Mouse (Mus musculus) left cerebral cortex, adult 9 months (tissue): ENCODE measurements around the gene Tns1.

Experiments used
- DNase-seq, 2 experiments: peaks; one replicate each; pipeline ENCODE4 v3.0.0; 2022; ENCODE audit warnings: low spot score in 2 of 2

The Tns1 gene

DNA sequence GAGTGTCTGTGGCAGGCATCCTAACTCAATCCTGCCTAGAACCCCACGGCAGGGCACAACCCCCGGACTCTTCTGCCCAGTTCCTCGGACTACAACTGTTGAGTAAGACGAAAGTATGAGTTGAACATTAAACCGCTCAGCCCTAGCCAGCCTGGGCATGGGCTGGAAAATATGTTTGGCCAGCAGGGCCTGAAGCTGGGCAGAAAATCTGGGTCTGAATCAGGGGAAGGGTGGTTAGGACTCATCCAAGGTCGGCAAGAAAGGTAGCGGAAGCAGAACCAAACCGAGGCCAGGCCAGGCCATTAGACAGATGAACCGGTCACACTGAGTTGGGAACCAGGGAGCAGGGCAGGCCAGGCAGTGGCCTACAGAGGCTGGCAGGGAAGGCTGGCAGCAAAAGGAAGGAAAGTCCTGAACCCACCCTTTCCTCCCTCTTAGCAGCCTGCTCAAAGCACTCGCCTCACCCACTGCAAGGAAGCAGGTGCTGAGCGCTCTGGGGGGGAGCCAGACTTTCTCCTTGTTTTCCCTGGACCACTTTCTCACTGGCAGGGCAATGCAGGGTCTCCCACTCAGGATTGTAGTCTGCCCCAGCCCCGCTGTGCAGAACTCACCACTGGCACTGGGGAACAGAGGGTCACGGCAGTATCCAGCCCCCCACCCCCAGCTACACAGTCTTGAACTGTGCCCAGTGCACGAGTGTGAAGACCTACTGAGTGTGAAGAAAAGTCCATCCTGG, 110.8 kb downstream of the Tns1 start:
- DNase-seq: no peak

DNA sequence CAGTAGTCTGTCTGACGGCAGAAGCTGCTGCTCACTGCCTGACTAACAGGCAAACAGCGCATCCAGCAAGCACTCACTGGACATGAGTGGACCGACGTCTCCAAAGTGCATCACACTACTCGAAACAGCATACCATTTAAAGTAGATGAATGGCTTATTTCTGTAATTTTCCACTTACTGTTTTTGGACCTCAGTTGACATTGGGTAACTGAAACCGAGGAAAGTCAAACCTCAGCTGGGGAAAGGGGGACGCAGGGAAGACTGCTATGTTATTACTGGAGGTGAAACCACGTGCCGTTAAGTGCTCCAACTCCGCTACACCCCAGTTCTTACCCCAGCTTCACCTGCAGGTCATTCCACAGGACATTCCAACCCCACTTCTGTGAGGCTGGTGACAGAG, 111.5 kb downstream of the Tns1 start:
- DNase-seq: no peak

DNA sequence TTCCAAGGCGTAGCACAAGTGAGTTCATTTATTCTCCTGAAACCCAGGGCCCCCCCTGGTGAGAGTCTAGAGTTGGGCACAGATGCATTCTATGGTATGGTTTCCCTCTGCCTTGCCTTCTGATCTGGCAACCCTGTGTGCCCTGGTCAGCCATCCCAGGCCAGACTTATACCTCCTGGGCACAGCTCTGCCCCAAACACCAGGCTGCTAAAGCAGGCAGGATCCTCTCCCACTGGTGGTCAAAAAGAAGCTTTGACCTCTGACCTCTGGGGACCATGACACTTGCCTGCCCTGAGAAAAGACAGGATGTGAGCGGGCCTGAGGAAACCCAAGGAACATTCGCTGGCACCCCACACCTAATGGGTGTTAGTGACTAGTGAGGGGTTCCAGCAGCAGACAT, 114.8 kb downstream of the Tns1 start:
- DNase-seq: no peak

DNA sequence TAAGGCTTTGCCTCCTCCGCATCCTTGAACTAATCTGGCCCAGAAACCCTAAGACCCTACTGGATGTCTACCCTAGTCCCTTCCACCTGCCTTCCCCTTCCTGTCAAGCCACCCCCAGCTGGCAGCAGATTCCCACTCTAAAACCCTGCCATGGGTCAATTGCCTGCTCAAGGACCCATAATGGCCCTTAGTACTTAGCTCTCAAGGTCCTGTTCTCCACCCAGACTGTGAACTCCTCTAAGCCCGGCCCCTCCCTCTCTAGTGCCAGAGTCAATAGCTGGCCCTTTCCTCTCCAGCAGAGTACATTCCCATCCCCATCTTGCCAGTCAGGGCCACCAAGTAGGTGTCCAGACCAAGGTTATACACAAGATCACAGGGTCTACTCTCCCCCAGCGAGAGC, 115.3 kb downstream of the Tns1 start:
- no peak for DNase-seq

DNA sequence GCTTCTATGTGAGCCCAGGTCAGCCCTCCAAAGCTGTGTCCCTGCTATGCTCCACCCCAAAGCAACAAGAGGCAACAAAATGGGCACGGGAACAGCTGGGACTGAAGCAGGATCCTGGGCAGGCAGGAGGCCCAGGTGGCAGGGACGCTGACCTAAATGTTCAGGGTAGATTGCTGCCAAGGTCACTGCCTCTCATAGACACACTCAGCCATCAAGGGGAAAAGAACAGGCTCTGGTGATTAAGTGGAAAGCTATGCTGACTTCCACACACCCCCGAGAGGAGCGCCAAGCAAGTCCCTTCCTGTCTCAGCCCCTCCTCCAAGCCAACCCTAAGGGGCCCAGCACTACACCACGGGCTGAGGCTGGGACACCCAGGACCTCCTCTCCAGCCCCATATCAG, 115.8 kb downstream of the Tns1 start:
- no peak for DNase-seq

DNA sequence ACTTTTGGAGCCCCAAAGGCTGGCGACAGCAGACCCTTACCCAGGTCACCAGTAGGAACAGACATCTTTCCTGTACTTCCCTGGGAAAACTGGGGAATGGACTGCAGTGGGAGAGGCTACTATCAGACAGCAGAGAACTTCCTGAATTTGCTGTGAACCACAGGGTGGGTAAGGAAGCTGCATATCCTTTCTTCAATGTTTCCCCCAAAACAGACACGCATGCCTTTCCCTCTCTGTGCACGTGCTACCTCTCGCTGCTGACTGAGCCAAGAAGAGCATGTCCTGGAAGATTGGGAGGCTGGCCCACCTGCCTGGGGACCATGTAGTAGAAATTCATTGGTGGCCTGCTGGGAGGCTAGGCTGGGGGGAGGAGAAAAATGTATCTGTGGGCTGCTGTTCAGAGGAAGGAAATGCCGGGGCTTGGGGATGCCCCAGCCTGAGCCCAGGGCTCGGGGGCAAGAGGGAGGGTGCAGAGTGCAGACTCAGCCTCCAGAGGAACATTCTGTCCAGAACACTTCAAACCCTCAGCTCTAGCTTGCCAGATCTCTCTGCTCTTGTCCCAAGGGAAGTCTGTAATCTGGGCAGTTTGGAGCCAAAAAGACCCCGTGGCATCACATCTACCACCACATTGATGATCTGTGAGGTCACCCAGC, 116.7 kb downstream of the Tns1 start:
- DNase-seq: no peak

DNA sequence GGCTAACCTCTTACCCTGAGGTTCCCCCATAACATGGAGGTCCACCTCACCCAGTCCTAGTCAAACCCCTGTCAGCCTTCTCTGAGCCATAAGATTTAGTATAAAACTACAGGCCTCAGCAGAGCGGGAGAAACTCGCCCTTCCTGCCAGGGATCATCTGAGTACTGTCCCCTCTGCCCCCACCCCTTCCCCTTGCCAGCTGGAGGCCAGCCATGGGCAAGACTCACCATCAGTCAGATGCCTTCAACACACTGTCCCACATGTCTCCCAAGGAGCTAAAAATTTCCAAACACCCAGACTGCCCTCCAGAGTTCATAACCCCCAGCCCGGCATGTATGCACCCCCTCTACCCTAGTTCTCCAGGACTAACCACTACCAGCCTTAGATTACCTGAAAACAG, 119.2 kb downstream of the Tns1 start:
- no peak for DNase-seq

DNA sequence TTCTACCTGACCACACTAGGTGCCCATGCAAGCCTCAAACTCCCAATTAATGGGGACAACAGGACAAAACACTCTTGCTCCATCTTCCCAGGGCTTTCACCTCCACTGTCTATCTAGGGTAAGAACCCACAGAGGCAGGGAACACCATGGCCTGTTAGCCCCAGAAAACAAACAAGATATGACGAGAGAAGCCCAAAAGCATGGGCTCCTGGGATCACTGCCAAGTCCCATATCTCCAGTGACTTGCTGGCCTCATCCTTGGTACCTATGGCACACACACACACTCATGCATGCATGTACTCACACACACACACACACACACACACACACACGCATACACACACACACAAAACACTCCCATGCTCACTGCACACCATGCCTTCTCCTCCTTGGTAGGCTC, 120.5 kb downstream of the Tns1 start:
- DNase-seq: no peak

DNA sequence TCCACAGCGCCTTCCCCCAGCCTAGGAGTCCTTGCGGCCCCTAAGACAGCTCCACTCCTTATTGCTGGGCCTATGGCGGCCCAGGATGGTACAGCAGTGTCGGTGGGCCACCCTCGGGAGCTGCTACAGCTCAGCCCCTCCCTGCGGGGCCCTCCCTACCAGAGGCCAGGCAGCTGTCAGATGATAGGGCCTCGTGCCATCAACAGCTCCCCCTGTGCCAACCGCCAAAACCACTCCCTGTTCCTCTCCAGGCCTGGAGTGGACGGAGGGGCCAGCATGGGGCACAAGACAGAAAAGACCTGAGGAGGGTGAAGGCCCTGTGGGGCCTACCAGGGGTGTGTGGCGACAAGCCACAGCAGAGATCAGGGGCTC, 122.8 kb downstream of the Tns1 start:
- no peak for DNase-seq

DNA sequence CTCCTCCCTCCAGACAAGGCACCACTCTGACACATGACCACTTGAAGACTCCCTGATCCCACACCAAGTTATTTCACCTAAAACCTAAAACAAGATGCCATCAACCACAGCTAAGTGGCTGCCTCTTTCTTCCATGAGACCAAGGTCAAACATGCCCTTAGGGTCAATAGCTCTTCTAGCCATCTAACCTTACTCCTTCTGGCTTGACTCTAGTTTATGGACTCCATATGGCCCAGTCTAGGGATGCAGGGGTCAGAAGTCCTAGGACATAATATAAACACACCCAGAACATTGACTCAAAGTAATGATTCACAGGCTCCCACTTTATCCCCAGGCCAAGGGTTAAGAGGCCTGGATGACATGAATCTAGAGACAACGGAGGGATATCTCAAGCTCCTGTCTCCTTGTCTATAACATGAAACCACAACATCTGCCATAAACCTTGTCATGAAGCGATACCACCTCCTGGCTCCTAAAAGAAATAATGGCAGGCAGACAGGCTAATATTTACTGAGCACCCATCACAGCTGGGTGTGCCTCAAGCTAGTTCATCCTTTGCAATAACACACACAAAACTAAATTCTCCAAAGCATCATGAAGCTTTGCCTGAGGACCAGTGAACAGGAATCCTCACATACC, 123.3 kb downstream of the Tns1 start:
- DNase-seq: no peak

DNA sequence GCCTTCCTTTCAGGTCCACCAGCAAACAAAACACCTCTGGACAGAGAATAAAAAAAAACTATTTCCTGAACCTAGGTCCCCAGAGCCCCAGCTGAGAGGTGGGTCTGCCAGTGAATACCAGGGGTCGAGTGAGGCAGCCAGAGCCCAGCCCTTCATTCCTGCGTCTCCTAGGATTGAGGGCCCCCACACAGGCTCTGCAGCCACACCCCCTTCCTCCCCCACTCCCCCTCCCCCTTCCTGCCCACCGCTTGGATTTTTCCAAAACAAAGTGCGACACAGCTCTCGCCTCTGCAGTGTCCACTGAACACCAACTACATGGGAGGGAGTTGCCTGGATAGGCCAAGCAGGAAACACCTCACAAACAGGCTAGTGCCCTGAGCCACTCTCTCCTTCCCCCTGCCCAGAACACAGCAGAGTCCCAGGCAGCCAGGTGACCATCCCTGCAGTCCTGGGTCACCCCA, 124.0 kb downstream of the Tns1 start:
- DNase-seq: no peak

DNA sequence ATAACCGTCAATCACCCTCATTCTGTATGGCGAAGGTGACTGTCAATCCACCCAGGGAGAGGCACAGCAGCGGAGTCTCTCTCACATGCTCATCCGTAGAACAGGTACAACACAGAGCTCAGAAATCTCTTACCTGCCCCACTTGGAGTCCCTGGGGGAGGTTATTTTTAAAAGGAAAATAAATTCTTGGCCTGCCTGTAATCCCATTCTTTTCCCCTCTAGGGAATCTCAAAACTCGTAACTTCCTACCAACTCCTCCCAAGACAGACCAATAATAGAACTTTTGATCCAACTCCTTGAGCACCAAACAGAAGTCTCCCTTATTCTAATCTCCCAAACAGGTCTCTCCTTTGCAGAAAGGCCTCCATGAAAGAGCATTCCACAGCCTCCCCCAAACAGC, 124.7 kb downstream of the Tns1 start:
- DNase-seq: no peak

DNA sequence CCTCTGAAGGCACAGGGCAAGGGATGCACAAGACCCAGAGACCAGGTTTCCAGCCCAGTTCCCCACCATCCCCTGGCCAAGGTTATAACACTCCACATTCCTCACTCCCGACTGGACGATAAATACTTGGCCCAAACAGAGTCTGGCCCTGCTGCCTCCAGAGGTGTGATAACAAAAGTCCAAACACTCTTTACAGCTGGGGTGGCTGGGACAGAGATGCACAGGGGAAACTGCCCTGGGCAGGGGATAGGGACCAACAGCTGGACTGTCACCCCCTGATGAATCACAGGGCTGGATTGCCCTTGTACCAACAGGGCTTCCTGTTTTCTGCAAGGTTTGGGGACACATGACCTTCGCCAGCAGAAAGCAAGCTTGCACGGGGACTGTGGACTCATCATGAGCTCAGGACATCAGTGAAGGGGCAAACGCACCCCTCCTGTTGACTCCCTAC, 125.3 kb downstream of the Tns1 start:
- no peak for DNase-seq

DNA sequence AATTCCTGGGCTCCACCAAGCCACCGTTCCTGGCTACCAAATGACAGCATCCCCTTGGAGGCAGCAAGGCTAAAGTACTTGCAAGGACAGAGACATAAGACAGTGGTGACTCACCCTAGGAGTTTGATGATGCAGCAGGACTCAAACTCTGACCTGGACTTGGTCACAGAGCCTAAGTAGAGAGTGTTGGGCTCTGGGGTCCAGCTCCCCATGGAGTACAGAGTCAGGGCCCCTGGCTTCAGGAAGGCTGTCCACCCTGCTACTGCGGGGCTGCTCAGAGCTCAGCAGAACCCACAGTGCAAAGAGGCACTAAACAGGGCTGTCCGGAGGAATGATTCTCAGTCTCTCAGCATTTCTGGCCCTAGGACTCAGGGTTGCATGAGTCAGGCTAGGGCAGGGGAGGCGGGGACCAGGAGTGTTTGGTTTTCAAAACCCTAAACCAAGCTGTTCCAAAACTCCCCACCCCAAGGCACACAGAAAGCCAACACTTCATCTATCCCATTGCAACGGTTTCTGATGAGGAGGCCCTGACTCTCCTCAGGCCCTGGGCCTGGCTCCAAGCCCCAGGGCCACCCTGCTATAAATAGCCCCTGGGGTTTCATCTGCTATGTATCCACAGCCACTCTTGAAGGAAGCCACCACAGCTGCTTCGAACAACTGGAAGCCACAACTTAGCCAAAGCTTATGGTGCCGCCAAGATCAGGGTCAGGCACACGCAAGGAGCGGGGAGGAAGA, 126.0 kb downstream of the Tns1 start:
- no peak for DNase-seq

DNA sequence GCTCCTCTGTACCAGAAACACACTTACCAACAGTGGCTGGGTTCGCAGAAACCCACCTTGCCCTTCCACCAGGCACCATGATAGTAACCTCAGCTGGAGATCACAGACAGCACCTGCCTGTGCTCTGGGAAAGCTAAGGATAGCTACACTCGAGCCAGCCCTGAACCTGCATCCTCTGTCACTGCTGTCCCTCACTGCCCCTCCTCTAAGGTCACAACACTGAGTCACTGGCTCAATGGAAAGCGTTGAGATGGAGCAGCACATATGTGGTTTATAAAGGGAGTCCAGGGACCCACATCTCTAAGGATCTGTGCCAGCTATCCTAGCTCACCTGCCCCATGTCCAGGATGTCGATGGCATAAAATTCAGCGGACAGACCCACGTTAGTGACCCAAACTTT, 126.9 kb downstream of the Tns1 start:
- no peak for DNase-seq

DNA sequence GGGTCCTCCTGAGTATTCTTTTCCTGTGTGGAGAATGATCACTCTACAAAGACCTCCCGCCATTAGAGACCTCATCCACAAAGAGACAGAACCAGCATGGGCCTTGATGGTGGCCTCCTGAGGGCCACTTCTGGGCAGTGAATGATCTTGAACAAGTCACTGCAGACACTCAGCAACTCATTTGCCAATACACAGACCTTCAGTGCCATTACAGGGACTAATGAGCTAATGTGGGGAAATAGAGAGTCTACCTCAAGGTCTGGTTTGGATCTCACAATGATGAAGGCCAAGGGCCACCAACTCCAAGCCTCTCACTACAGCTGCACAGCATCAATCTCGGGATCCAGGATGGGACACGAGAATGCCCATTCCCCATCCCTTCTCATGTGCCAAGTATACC, 127.6 kb downstream of the Tns1 start:
- DNase-seq: no peak

DNA sequence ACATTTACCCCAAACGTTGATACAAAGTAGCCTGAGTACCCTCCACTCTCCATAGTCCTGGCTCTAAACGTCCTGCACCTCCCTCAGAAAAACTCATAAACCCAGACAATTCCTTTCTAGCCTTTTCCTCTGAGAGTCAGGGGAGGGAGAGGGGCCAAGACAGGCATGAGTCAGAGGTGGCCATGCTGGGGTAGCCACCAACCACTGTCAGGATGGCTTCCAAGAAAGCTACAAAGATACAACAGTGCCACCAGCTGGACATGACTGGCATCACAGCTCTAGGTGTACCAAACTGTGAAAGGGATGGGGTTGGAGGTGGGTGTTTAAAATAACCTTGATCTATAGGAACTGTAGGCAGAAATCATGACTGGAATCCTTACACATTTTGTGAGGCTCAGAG, 128.0 kb downstream of the Tns1 start:
- DNase-seq: peak in 1 of 2 experiments; percentile 61

DNA sequence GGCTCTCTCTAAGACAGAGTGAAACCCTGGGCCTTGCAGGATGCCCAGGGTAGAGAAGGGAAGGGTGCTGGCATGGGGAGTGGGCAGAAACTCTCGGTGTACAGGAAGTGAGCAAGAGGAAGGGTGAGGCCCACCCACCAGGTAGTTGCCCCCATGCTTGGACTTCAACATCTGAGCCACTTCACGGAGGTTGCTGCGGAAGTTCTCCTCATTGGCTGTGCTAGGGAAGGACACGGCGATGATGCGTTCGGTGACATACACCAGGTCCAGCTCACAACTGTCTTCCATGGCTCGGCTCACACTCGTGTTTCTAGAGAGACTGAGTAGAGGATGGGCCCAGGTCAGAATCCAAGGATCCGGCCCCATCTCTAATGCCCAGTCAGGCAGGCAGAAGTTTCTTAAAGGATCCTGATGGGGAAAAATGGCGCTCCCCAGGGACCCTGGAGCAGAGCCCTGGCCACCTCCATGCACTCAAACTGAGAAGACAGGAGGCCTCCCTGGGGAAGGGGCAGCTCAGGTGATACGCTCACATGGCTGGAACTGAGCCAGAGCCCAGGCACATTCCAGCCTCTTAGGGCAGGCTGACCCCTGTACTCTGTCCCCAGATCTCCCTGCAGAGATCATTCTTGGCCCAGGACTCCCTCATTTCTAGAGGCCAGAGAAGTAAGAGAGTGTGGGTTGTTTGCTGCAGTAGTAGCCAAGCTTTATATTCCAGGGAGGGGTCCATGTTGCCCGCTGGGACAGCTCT, 129.0 kb downstream of the Tns1 start:
- no peak for DNase-seq

DNA sequence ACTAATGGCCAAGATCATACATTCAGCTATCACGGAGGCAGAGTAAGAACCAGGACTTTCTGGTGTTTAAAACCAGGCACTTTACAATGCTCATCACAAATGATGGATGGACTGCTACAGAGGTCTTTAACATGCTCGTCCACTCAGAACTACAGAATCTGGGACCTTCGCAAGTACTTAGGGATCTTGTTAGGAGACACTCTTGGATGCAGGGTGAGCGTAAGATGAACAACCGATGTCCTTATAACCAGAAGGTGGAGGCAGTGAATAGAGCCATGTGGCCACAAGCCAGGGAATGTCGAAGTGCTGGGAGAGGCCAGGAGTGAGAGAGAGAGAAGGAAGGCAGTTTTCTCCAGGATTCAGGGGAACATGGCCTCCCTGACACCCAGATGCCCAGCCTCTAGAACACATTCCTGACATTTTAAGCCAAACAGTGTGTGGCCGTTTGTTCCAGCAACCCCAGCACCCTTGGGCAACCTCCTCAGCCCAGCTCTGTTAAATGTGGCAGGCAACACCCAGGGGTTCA, 130.3 kb downstream of the Tns1 start:
- DNase-seq: no peak

DNA sequence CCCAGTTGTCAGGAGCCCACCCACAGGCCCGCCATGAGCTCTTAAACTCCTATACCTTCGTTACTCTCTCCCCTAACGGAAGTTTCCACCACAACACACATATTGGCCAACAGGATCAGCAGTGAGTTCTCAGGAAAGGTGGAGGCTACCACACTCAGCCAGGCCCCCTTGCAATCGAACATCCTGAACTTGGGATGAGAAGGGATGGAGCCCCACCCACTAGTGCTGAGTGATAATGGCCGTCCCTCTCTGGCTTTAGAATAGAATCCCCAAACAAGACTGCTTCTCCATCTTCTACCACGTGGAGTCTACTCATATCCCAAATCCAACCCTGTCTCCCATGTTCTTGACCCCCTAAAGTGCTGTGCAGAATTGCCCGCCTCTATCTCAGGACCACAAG, 131.0 kb downstream of the Tns1 start:
- no peak for DNase-seq

DNA sequence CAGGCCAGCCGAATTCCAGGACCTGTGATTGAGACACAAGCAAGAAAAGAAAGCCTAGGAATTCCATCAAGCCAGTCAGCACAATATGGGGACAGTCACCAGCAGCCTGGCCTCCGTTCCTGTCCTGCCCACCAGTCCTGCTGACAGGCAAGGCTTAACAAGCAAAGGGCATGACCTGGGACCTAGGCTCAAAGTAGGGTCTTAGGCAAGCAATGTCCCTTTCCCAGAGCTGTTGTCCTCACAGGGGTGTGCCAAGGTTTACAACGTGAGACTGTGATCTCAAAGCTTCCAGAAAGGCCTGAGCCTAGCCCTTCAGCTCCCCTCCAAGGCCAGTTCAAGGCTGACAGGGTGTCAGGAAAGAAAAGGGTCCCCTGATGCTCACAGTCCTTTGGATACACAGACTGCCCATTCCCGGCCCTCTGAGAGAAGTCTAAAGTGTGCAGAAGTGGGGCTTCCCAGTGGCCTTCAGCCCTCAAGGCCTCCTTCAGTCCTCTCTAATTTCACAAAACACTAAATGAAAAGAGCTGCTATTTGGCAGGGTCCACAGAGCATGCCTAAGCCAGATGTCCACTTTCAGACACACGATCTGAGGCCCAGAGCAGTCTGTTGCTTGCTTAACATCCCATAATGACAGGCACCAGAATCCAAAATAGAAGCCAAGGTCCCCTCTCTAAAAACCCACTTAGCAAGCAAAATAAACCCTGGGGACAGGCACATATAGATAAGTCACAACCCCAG, 131.9 kb downstream of the Tns1 start:
- DNase-seq: no peak
